Mouse (Mus musculus): ENCODE data around the gene Dkkl1.

DNA sequence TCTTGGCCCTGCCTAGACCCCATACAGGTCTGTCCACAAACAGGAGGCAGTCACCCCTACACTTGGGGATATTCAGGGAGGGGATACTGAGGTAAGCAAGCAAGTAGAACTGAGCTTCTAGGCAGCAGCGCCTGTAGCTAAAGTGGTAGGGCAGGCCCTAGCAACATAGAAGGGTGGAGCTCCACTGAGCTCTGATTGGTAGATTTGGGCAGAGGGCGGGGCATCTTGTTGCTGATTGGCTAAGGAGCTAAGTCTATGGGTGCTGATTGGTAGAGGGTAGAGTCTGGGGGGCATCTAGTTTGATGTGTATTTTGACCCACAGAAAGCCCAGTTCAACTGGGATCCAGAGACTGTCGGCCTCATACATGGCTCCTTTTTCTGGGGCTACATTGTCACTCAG is 42.5 kb downstream of the Dkkl1 start:
- no peak for TF ChIP-seq CTCF (conservative IDR thresholded peaks at IDR 0.05; ENCODE audit: low read length)
- TF ChIP-seq POU5F1 (IDR thresholded peaks at IDR 0.05; ENCODE audit: borderline replicate concordance, low read length): no peak
